Mouse (Mus musculus) cortical plate, adult 2 months (tissue): Measurements from ENCODE around the gene Aox3. TPM values are rescaled to one million over a fixed set of nuclear protein-coding genes. Genes with fewer than 3 reads are reported as not detected.

Experiments used
- H3K27ac ChIP-seq: fragments of 200-500 bp; 2 replicates; pipeline ENCODE4 v1.5.1; 2012; ENCODE audit warnings: low read length, control low read depth, inconsistent platforms; ENCODE audit not compliant: insufficient read depth
- H3K4me1 ChIP-seq: fragments of 200-500 bp; 2 replicates; pipeline ENCODE4 v1.6.1; 2011; ENCODE audit warnings: low read length; ENCODE audit not compliant: control insufficient read depth, insufficient read depth
- H3K4me3 ChIP-seq: fragments of 200-500 bp; 2 replicates; pipeline ENCODE4 v1.5.1; 2011; ENCODE audit warnings: mild to moderate bottlenecking, low read length, control low read depth; ENCODE audit not compliant: insufficient read depth
- CTCF ChIP-seq: fragments of 200-500 bp; IDR thresholded peaks from 2 replicates; pipeline ENCODE4 v1.5.1; 2011; ENCODE audit warnings: mild to moderate bottlenecking, control low read depth, low read length; ENCODE audit not compliant: insufficient read depth; ENCODE audit errors: extremely low read depth
- POLR2A ChIP-seq: fragments of 200-500 bp; IDR thresholded peaks from 2 replicates; pipeline ENCODE4 v1.6.1; 2011; ENCODE audit warnings: mild to moderate bottlenecking, low read length, control low read depth; ENCODE audit not compliant: insufficient read depth; ENCODE audit errors: extremely low read depth
- polyA plus RNA-seq: library from polyadenylated mRNA; depleted of rRNA; stranded (reverse); fragments of >200 nt; gene quantifications from 2 replicates; pipeline ENCODE4 v1.2.3, GENCODE M21; 2012

Aox3 gene
- polyA plus RNA-seq, 1 experiment, result 1.2 TPM

GRCm38 (mm10) chr1:58099119-58099518, 13.8 kb upstream of the Aox3 start:
- Histone ChIP-seq H3K4me3 (no peak overlapping the region), H3K4me1 (no peaks in the 10 kb centered on the region), H3K27ac (no peak overlapping the region)
- no peak for TF ChIP-seq CTCF
- no peak for TF ChIP-seq POLR2A

GRCm38 (mm10) chr1:58101531-58102146, 11.3 kb upstream of the Aox3 start:
- H3K27ac ChIP-seq, result no peak overlapping the region
- no peaks in the 10 kb centered on the region for H3K4me1 ChIP-seq
- no peak for TF ChIP-seq CTCF
- no peak for TF ChIP-seq POLR2A
- no peak overlapping the region for H3K4me3 ChIP-seq

- TF ChIP-seq POLR2A, result no peak
- TF ChIP-seq CTCF, result no peak
- Histone ChIP-seq H3K27ac (no peak overlapping the region), H3K4me1 (no peaks in the 10 kb centered on the region), H3K4me3 (no peak overlapping the region)
Measured at GRCm38 (mm10) chr1:58102494-58102893, 10.4 kb upstream of the Aox3 start.

GRCm38 (mm10) chr1:58105685-58106084, 7.2 kb upstream of the Aox3 start:
- Histone ChIP-seq H3K4me3 (no peak overlapping the region), H3K4me1 (no peaks in the 10 kb centered on the region), H3K27ac (no peak overlapping the region)
- TF ChIP-seq CTCF, result no peak
- TF ChIP-seq POLR2A, result no peak

GRCm38 (mm10) chr1:58107066-58107465, 5.9 kb upstream of the Aox3 start:
- Histone ChIP-seq H3K27ac (no peak overlapping the region), H3K4me1 (no peaks in the 10 kb centered on the region), H3K4me3 (no peak overlapping the region)
- TF ChIP-seq CTCF, result no peak
- no peak for TF ChIP-seq POLR2A

GRCm38 (mm10) chr1:58110241-58110640, 2.7 kb upstream of the Aox3 start:
- Histone ChIP-seq H3K27ac (no peak overlapping the region), H3K4me3 (no peak overlapping the region), H3K4me1 (no peaks in the 10 kb centered on the region)
- no peak for TF ChIP-seq POLR2A
- TF ChIP-seq CTCF, result no peak

- Histone ChIP-seq H3K4me3 (no peak overlapping the region), H3K27ac (no peak overlapping the region), H3K4me1 (no peaks in the 10 kb centered on the region)
- no peak for TF ChIP-seq CTCF
- TF ChIP-seq POLR2A, result no peak
Measured at GRCm38 (mm10) chr1:58111315-58111714, 1.6 kb upstream of the Aox3 start.

GRCm38 (mm10) chr1:58113441-58113840, 511 bp downstream of the Aox3 start:
- no peak for TF ChIP-seq POLR2A
- no peak for TF ChIP-seq CTCF
- H3K4me1 ChIP-seq, result no peaks in the 10 kb centered on the region
- no peak overlapping the region for H3K27ac ChIP-seq
- H3K4me3 ChIP-seq, result no peak overlapping the region

GRCm38 (mm10) chr1:58114021-58114560, 1.2 kb downstream of the Aox3 start:
- TF ChIP-seq CTCF (no peak), POLR2A (no peak)
- Histone ChIP-seq H3K4me1 (no peaks in the 10 kb centered on the region), H3K4me3 (no peak overlapping the region), H3K27ac (no peak overlapping the region)

- no peak for TF ChIP-seq CTCF
- TF ChIP-seq POLR2A, result no peak
- Histone ChIP-seq H3K27ac (no peak overlapping the region), H3K4me1 (no peaks in the 10 kb centered on the region), H3K4me3 (no peak overlapping the region)
Measured at GRCm38 (mm10) chr1:58114666-58115375, 1.9 kb downstream of the Aox3 start.
